Mouse (Mus musculus) brain, embryonic 14.5 days (tissue): Measurements from ENCODE around the gene Fam185a.

Experiments
- CTCF ChIP-seq: fragments of 200-500 bp; IDR thresholded peaks from 2 replicates; pipeline ENCODE4 v1.5.1; 2012; ENCODE audit warnings: inconsistent platforms, mild to moderate bottlenecking, moderate library complexity, borderline replicate concordance; ENCODE audit not compliant: insufficient read depth, insufficient read length; ENCODE audit errors: extremely low read depth
- POLR2A ChIP-seq: fragments of 200-500 bp; IDR thresholded peaks from 2 replicates; pipeline ENCODE4 v1.6.1; 2012; ENCODE audit warnings: mild to moderate bottlenecking, inconsistent platforms, borderline replicate concordance; ENCODE audit not compliant: poor library complexity, insufficient read depth, insufficient read length, severe bottlenecking; ENCODE audit errors: extremely low read depth

- TF ChIP-seq CTCF (no peak), POLR2A (no peak)
These were observed 37.4 kb upstream of the Fam185a start for GRCm38 (mm10) chr5:21387340-21387739.
